Mouse (Mus musculus): ENCODE results near the gene Rfx5.
"Not testable (repeated sequence)": the region's sequence is repeated elsewhere in the genome, so short reads cannot be mapped to it uniquely, and the experiment has no call there.

Gene Rfx5

GRCm38 (mm10) chr3:94953764-94954616 is at the start of gene Rfx5:
TSS of gene Rfx5 (plus strand) at chr3:94954075.
- peak; percentile 100 for DNase-seq (ENCODE audit: low read depth)

DNA sequence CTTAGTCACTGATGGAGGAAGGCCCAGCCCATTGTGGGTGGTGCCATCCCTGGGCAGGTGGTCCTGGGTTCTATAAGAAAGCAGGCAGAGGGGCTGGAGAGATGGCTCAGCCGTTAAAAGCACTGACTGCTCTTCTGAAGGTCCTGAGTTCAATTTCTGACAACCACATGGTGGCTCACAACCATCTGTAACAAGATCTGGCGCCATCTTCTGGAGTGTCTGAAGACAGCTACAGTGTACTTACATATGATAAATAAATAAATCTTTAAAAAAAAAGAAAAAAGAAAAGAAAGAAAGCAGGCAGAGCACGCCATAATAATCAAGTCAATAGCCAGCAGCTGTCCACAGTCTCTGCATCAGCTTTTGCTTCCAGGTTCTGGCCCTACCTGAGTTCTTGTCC is 49.1 kb upstream of the Rfx5 start:
- DNase-seq (ENCODE audit: low read depth): not testable (repeated sequence)

DNA sequence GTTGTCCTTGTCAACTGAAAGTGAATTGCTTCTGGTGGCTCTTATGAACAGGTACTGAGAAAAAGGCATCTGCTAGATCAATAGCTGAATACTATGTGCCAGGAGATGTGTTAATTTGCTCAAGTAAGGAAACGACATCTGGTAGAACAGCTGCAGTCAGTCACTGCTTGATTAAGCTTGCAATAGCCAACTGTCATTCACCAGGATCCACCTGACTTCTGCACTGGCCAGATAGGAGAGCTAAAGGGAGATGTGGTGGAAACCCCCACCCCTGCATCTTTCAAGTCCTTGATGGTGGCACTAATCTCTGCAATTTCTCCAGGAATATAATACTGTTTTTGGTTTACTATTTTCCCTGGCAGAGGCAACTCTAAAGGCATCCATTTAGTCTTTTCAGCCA is 47.4 kb upstream of the Rfx5 start:
- DNase-seq (ENCODE audit: low read depth): no peak

GRCm38 (mm10) chr3:94911050-94911693 is 42.7 kb upstream of the Rfx5 start:
- DNase-seq (ENCODE audit: low read depth): no peak

DNA sequence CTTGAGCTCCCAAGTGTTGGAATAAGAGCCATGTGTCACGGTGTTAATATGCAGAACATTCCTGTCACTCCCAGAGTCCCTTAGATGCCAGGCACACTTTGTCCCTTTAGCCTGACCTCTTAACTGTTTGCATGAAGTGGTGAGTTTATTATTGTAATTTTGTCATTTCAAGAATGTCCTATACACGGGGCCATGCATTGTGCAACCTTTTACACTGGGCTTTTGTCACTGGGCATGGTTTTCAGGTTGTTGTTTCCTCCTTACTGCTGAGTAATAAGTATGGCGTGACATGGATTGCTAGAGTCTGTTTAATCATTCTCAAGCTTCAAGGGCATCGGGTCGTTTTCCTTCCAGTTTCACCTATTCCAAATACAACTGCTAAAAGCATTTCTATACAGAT is 40.1 kb upstream of the Rfx5 start:
- DNase-seq (ENCODE audit: low read depth): peak; percentile 47

- DNase-seq (ENCODE audit: low read depth): peak; percentile 96
These were observed 37.8 kb upstream of the Rfx5 start for GRCm38 (mm10) chr3:94915903-94916741.

GRCm38 (mm10) chr3:94917816-94918361 is 36.0 kb upstream of the Rfx5 start:
- DNase-seq (ENCODE audit: low read depth): peak; percentile 58

DNA sequence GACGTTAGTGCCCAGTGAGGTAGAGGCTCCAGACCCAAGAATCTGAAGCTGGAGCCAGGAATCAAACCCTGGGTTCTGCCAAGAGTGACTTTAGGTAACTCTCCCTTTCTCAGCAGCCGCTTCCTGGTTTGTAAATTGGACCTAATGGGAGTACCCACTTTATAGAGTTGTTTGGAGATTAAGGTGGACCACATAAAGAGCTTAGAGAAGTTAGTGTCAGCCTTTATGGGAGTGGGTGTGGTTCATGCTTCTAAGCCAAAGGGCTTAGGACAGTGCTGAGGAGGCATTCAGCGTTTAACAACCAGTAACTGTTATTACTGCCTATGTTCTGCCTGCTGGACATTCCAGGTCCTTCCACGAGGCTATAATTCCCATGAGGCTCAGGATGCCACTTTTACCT is 35.0 kb upstream of the Rfx5 start:
- DNase-seq (ENCODE audit: low read depth): no peak

DNA sequence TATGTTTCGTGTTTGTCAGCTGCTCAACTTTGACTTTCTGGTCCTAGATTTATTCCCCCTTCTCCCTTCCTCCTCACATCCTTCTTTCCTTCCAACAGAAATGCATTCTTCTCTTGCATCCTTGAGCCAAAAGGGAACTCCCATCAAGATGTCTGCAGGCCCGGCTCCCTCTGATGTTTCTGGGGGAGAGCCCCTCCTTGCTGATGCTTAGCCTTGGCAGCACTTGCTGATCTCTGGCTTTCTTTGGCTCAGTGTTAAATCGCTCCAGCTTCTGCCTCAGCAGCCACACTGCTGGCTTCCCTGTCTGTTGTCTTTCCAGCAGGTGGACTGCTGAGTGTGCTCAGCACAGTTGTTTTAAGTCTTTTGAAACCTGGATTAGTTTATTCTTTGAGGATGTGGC is 32.8 kb upstream of the Rfx5 start:
- no peak for DNase-seq (ENCODE audit: low read depth)

DNA sequence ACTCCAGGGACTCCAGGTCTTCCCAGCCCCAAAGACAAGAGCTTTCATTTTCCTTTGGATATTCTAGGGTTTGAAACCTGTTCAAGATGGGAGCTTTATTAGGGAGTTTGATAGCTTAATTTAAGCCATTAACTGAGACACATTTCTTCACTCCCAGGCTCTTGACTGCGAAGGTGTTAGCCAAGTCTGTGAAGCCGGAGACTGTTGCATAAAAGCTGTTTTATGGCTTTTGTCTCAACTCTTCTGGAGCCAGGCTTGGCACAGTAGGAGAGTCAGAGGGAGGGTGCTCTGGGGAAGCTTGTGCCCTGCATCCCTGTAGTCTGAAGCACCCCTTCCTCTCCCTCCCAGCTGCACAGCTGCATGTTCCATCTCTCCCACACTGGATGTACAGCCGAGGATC is 31.5 kb upstream of the Rfx5 start:
- DNase-seq (ENCODE audit: low read depth): no peak

DNA sequence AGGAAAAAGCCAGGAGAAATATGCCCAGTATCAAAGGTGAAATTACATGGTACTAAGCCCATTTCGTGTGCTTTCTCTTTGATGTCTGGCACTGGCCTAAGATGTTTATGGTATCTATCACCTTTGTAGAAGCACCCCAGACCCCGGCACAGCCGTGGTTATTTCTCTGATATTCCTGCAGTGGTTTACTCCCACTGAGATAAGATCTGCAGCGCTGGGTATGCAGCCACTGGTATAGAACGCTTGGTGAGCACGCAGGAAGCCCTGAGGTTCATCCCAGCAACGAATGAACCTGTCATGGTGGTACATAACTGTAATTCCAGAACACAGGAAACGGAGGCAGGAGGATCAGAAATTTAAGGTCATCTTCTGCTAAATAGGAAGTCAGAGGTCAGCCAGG is 29.2 kb upstream of the Rfx5 start:
- DNase-seq (ENCODE audit: low read depth): no peak

DNA sequence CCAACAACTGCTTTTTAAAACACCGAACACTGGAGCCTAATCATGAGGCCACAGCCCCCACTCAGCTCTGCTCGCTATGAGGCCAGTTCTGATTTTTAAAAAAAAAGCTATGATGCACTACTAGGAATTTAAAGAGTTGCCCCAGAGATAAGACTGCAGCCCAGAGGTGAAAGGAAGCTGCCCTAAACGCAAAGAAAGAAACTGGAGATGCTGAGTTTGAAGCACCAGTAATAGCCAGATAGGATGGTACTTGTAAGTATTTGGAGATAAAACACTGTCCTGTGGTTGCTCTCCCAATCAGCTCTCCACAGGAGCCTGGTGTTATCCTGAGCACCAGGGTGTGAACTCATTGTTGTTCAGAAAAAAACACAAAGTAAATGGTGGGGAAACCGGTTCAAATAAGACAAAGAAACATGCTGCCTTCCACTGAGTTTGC is 27.6 kb upstream of the Rfx5 start:
- DNase-seq (ENCODE audit: low read depth): not testable (repeated sequence)

DNA sequence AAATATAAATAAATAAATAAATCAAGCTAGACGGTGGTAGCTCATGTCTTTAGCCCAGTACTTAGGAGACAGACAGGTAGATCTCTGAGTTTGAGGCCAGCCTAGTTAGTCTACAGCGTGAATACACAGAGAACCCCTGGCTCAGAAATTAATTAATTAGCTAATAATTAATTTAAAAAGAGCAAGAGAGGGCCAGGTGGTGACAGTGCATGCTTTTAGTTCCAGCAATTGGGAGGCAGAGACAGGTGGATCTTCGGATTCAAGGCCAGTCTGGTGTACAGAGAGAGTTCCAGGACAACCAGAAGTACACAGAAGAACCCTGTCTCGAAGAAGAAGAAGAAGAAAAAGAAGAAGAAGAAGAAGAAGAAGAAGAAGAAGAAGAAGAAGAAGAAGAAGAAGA is 24.9 kb upstream of the Rfx5 start:
- not testable (repeated sequence) for DNase-seq (ENCODE audit: low read depth)

DNA sequence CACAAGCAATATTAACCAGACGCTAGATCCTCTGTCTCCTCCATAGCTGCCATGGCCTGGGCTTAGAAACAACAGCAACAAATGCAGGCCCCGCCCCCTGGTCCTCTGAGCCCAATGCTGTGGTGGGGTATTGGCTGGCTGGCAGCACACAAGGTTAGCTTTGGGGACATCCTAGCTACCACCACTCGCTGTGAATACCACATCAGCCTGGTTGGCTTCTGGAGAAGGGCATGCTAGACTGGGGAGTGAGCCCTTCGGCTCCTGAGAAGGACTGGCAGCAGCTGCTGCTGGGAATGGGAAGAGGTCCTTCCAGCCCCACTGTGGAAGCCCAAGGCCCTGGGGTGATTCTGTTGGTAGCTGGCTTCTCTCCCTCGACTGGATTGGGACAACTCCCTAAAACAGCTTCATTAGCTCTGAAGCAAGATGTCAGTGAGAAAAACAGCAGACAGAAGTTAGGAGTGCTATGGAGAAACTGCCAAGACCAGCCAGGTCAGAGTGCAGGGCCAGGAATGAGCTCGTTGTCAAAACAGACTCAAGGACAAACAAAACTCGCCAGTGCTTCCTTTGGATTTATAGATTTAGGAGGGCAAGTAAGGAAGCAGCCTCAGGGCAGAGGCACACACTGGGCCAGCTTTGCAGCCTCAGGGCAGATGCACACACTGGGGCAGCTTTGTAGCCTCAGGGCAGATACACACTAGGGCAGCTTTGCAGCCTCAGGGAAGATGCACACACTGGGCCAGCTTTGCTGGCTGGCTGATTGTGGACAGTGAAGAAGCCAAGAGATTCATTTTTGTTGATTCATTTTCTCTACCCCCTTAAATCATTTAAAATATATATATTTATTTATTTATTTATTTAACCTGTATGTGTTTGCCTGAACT is 23.2 kb upstream of the Rfx5 start:
- not testable (repeated sequence) for DNase-seq (ENCODE audit: low read depth)

DNA sequence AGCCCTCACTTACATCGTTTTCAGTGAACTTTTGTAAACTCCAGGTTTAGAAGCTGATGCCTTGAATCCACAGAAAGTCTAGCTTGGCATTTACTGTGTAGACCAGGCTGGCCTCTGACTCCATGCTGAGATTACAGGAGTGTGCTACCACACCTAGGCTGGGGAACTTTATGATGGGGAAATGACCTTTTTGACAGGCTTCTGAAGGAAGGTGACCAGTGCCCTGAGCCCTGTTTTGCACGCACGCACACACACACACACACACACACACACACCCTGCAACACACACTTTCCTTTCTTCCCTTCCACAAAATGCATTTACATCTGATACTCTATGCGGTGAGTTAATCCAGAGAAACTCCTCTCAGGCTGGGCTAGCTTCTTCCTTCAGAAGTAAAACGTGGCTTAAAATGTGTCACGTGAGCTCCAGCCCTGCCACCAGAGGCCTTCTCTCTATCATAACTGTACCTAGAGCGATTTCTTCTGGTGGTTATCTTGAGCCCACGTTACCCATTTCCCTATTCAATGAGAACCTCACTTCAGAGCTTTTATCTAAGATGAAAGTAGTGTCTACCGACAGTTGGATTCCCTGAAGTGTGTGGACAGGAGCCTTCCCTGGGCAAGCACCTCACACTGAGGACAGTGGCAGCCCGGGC is 22.3 kb upstream of the Rfx5 start:
- not testable (repeated sequence) for DNase-seq (ENCODE audit: low read depth)

DNA sequence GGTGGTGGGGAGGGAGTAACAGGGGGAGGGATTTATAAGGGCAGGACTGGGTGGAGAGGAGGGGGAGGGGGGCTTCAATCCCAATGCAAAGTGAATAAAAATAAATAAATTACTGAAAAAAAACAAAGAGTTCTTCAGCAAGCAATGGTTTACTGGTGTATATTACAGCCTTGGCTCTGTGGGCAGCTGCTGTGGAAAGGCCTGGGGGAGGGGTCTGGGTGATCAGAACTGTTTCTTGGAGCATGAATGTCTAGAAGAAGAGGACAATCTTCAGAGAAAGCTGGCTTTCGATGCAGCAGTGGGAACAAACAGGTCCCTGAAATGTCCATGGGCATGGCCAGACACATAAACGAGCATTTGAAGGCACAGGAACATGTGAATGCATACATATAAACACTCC is 21.6 kb upstream of the Rfx5 start:
- peak; percentile 36 for DNase-seq (ENCODE audit: low read depth)

GRCm38 (mm10) chr3:94932809-94933564 is 20.9 kb upstream of the Rfx5 start, which contains the start of gene Selenbp1:
TSS of gene Selenbp1 (plus strand) at chr3:94933056.
- peak; percentile 94 for DNase-seq (ENCODE audit: low read depth)

DNA sequence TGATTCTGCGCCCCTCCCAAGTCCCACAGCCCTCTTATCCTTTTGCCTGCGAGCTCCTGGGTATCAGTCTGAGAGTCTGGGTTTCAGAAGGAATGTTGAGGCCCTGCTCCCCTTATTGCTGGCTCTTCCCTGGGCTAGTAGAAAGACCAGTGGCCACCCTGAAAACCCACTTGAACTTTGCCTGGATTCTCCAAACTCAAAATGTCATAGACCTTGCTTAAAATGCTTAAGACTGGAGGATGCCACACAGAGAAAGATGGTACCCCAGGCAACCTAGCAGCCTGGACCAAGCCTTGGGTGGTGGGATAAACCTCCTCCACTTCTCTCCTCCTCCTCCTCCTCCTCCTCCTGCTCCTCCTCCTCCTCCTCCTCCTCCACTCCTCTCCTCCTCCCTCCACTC is 20.3 kb upstream of the Rfx5 start:
- not testable (repeated sequence) for DNase-seq (ENCODE audit: low read depth)

GRCm38 (mm10) chr3:94934564-94934963 is 19.3 kb upstream of the Rfx5 start:
- not testable (repeated sequence) for DNase-seq (ENCODE audit: low read depth)

DNA sequence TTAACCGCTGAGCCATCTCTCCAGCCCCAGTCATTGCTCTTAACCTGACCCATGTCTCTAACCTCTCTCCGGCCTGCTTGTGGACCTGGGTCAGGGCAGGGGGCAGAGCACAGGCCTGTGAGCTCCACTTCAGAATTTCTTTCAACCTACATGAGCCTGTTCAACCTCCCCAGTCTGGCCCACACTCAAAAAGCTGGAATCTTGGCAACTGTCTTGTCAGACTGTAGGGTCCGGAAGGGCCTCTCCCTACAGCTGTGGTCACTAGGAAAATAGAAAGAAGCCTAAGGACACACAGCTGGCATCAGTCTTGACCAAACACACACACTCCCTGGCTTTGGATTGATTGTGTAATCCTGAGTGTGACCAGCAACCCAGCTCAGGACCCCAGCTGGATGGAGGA is 18.5 kb upstream of the Rfx5 start:
- not testable (repeated sequence) for DNase-seq (ENCODE audit: low read depth)

All from 416B (cell line).